Mouse (Mus musculus) bone marrow, adult 2 months (tissue): ENCODE data around the gene Clnk. TPM values are rescaled to one million over a fixed set of nuclear protein-coding genes. Genes with fewer than 3 reads are reported as not detected.

Source experiments
- H3K27ac ChIP-seq: fragments of 200-500 bp; 2 replicates; pipeline ENCODE4 v1.5.1; 2012; ENCODE audit warnings: low read depth, mild to moderate bottlenecking, control low read depth, inconsistent platforms, low read length; ENCODE audit not compliant: control insufficient read depth, poor library complexity, insufficient read depth
- H3K4me1 ChIP-seq: fragments of 200-500 bp; 2 replicates; pipeline ENCODE4 v1.6.1; 2011; ENCODE audit warnings: low read length; ENCODE audit not compliant: control insufficient read depth, insufficient read depth
- H3K4me3 ChIP-seq: fragments of 200-500 bp; replicated peaks from 2 replicates; pipeline ENCODE3; 2011; ENCODE audit warnings: mild to moderate bottlenecking, low read depth, low read length, control low read depth; ENCODE audit not compliant: control insufficient read depth
- CTCF ChIP-seq: fragments of 200-500 bp; IDR thresholded peaks from 2 replicates; pipeline ENCODE4 v1.5.1; 2011; ENCODE audit warnings: low read length, control low read depth; ENCODE audit not compliant: control insufficient read depth, insufficient read depth
- POLR2A ChIP-seq: fragments of 200-500 bp; IDR thresholded peaks from 2 replicates; pipeline ENCODE4 v1.6.1; 2011; ENCODE audit warnings: low read depth, mild to moderate bottlenecking, control low read depth, low read length, borderline replicate concordance; ENCODE audit not compliant: control insufficient read depth
- WGBS: fragments of 180-500 bp; shearing (Covaris S2); methylation state at CpG from one replicate; pipeline ENCODE4 v1.1.7; 2018; 5-methylcytosine and 5-hydroxymethylcytosine counted together
- polyA plus RNA-seq: library from polyadenylated mRNA; stranded (reverse); fragments of >200 nt; gene quantifications from 2 replicates; pipeline ENCODE4 v1.2.4, GENCODE M21; 2011; ENCODE audit warnings: low replicate concordance; ENCODE audit not compliant: missing spikeins, insufficient read depth, insufficient read length

Gene Clnk
- polyA plus RNA-seq, 1 experiment, result not detected

DNA sequence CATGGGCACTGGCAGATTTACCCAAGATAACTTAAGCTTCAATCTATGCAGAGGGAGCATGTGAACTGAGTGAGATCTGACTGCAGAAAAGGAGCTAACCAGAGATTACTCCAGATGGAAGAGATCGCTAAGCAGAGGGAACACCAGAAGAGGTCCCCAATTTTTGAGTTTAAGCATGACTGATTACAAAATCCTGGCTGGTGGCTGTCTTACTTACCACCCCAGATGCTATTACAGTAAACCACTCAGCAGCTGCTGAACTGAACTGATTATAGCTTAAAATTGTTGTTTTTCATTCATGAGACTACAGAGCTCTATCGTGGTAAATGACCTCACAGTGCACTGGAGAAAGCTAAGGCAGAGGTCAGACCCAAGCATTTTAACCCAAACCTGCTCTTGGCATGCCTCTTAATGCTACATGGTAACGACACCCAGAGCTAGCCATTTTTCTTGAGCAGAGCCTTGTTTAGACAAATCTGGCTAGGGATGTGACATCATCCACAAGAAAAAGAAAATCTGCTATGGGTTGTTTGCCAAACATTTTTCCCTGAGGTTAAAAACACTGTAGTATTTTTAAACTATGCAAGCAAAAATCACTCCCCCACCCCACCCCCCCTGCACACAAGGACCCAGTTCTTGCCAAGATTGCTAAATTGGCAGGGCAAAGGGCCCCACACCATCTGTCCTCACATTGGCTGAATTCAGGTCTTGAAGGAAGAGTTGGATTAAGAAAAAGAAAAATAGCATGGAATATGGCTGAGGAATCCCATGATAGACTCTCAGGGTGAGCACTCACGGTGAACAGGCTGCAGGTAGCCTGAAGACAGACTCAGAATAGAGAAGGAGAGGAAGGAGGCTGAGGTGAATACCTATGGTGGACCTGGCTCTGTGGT, 5.4 kb upstream of the Clnk start:
- 67% methylated on average over 4 of the region's 4 CpGs for WGBS
- TF ChIP-seq CTCF, result no peak
- no peak for TF ChIP-seq POLR2A
- Histone ChIP-seq H3K4me3 (no peak overlapping the region), H3K4me1 (no peaks in the 10 kb centered on the region; the same call in 1 of the 2 replicates), H3K27ac (no peak overlapping the region)

DNA sequence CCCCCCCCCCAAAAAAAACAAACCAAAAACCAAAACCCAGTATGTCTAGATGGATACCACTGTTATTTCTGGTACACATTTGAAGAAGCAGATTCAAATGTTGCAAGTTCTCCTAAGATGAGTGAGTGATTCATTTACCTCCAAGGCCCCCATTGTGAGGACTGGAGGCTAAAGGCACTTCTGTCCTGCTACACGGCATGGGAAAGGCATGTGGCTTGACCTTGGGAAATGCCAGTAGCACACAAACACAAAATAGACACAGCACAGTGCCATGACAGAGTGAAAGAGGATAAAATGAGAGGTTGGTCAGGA, 4.8 kb upstream of the Clnk start:
- Histone ChIP-seq H3K4me3 (no peak overlapping the region), H3K27ac (no peak overlapping the region), H3K4me1 (peaks cover 1% of the 10 kb centered on the region; the same call in 1 of the 2 replicates)
- 73% methylated on average over 1 of the region's 1 CpGs for WGBS
- TF ChIP-seq POLR2A, result no peak
- no peak for TF ChIP-seq CTCF

DNA sequence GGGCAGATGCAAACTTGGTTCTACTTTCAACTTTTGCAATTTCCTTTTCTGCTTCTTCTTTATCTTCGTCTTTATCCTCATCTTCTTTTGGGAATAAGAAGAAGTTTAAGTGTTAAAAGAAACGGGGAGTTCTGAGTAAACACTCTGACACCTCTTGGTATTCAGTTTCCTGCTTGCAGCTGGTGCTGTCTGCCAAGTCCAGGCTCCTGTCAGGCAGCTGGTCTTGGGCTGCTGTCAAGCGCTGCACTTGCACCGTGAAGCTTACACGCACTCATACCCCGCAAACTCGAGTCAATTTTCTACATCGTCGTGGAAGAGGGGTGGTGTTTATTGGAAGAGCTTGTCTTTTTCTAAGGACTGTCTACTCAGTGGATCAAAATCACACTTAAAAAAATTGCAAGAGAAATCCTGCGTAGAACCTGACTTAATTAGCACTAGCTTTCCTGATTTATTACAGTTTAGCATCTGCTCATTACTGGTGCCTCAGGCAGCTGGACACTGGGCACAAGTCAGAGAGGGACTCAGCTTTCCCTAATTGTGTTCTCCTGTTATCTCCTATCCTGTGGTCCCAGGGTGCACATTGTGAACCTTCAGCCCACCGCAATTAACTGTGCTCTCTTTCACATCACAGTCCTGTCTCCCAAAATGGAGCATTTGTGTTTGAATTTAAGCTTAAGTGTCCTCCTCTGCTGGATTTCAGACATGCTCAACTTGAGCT, 3.5 kb upstream of the Clnk start:
- TF ChIP-seq POLR2A (no peak), CTCF (no peak)
- H3K27ac ChIP-seq, result no peak overlapping the region
- peaks cover 1% of the 10 kb centered on the region; the same call in 1 of the 2 replicates for H3K4me1 ChIP-seq
- 21% methylated on average over 11 of the region's 11 CpGs for WGBS
- H3K4me3 ChIP-seq, result no peak overlapping the region

DNA sequence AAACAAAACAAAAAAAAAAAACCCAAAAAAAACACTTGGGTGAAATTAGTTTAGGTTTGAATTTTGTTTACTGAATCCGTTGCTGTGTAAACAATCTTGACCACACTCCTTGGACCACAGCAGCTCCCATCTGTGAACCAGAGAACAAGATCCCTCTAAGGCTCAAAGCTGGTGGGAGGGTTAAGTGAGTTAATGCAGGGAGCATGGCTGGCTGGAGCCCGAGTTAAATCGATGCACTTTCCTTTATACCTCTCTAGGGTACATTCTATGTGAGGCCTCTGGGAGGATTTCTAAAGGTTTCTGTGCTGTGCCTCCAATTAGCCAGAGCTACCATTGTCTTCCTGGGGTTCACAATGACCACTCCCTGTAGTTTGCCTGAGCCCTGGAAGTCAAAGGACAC, 1.2 kb downstream of the Clnk start:
- 67% methylated on average over 3 of the region's 3 CpGs for WGBS
- TF ChIP-seq POLR2A (no peak), CTCF (no peak)
- H3K4me3 ChIP-seq, result no peak overlapping the region
- H3K27ac ChIP-seq, result no peak overlapping the region
- H3K4me1 ChIP-seq, result peaks cover 1% of the 10 kb centered on the region; the same call in 1 of the 2 replicates

DNA sequence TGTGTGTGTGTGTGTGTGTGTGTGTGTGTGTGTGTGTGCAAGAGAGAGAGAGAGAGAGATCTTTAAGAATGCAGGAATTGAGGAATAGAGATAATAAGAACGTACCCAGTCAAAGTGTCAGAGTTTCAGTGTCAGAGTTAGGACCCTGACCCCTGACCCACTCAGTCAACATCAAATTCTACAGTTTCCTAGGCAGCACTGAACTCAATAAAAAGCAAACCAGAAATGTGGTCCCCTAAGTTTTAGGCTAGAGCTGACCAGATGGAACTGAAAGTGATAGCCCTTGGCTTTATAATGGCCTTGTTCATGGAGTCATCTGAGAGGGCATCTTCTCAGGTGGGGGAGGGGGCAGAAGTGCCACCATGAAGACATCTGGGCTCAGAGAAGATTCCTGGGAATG, 1.7 kb downstream of the Clnk start:
- Histone ChIP-seq H3K4me1 (peaks cover 1% of the 10 kb centered on the region; the same call in 1 of the 2 replicates), H3K27ac (no peak overlapping the region), H3K4me3 (no peak overlapping the region)
- no peak for TF ChIP-seq CTCF
- 80% methylated on average over 1 of the region's 1 CpGs for WGBS

DNA sequence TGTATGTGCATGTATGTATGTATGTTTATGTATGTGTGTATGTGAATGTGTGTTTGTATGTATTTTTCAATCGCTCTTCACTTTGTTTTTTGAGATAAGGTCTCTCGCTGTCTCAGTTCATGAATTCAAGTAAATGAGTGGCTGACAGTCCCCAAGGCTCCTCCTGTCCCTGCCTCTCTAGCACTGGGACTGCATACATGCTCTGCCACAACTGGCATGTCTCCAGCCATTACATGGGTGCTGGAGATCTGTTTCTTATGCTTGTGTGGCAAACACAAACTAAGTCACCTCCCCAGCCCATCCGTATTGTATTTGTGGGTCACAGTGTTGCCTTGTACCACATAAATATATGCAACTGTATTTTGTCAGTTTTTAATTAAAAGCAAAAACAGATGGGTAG, 3.7 kb downstream of the Clnk start:
- peaks cover 1% of the 10 kb centered on the region; the same call in 1 of the 2 replicates for H3K4me1 ChIP-seq
- no peak overlapping the region for H3K4me3 ChIP-seq
- TF ChIP-seq CTCF (no peak), POLR2A (no peak)
- WGBS, result 81% methylated on average over 3 of the region's 3 CpGs
- no peak overlapping the region for H3K27ac ChIP-seq

DNA sequence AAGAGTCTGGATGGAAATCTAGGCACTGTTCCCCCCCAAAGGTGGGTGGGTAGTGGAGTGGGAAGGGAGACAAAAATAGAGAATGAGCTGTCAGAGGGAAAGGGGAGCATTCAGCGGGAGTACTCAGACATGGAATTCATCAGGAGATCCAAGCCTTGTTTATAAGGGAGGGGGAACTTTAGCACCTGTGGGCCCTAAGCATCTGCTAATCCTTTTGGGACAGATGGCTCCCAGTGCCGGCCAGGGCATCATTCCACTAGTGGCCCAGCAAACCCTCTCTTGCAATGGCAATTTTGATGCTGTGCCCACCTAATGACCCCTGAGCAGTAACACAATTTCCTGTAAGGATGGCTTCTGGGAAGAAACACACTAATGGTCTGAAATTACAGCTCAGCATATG, 5.0 kb downstream of the Clnk start:
- no peak for TF ChIP-seq CTCF
- no peak for TF ChIP-seq POLR2A
- 85% methylated on average over 2 of the region's 2 CpGs for WGBS

DNA sequence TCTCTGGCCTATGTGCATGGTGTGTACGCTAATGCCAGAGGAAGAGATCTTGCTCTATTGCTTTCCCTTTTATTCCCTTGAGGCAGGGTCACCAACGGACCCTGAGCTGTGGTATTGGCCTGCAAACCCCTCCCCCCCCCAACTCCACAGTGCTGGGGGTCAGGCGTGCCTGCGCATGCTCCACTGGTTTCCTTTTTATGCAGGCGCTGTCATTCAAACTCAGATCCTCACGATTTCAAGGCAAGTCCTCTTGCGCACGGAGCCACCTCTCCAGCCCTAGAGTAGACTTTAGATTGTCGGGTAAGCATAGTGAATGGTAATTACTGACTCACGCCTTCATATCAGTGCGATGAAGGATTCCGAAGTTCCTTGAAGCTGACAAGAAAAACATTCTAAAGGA, 6.1 kb downstream of the Clnk start:
- 19% methylated on average over 12 of the region's 12 CpGs for WGBS
- H3K27ac ChIP-seq, result no peak overlapping the region
- H3K4me1 ChIP-seq, result no peaks in the 10 kb centered on the region; the same call in 1 of the 2 replicates
- H3K4me3 ChIP-seq, result no peak overlapping the region
- no peak for TF ChIP-seq POLR2A
- TF ChIP-seq CTCF, result no peak

More for the DNA sequence above, 5.0 kb downstream of the Clnk start:
- Histone ChIP-seq H3K4me1 (no peaks in the 10 kb centered on the region; the same call in 1 of the 2 replicates), H3K27ac (no peak overlapping the region), H3K4me3 (no peak overlapping the region)
